Mouse (Mus musculus): ENCODE results near the gene Herc3. TPM values are rescaled to one million over a fixed set of nuclear protein-coding genes. Genes with fewer than 3 reads are reported as not detected.

The Herc3 gene
- polyA plus RNA-seq, 1 experiment: 25.7 TPM

DNA sequence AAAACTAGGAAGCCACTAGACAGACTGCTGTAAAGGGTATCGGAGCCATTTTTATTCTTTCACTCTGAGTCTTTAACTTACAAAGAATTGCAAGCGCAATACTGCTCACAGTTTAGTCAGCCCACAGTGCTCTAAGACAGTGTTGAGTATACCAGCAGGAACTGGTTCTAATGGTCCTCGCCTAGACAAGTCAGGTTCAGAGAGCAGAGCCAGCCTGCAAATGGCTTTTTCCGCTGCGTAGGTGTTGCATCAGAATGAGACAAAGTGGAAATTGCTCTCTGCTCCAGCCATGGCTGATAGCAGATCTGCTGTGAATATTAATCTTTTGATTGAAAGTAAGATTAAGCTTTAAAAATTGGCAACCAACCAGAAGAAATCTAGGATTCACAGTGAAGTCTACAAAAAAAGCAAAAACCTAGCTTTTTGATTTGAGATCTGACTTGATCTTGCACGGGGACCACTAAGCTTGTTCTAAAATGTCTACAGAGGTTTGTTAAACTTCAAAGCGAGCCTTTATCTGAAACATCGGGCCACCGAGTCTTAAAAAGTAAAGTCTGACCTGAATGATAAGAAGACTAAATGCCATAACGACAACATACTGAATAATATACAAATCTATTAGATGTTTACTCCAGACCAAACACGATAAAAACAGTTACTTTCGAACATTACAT is 101.4 kb downstream of the Herc3 start:
- TF ChIP-seq CTCF (IDR thresholded peaks at IDR 0.05; ENCODE audit: low read depth, low read length): no peak
- Histone ChIP-seq H3K4me3 (ENCODE audit: insufficient read depth, low read length) (no peak overlapping the region), H3K4me1 (ENCODE audit: control insufficient read depth, insufficient read depth, low read length) (peaks cover 11% of the 10 kb centered on the region), H3K27ac (ENCODE audit: insufficient read depth, low read depth, low read length) (no peak overlapping the region)

DNA sequence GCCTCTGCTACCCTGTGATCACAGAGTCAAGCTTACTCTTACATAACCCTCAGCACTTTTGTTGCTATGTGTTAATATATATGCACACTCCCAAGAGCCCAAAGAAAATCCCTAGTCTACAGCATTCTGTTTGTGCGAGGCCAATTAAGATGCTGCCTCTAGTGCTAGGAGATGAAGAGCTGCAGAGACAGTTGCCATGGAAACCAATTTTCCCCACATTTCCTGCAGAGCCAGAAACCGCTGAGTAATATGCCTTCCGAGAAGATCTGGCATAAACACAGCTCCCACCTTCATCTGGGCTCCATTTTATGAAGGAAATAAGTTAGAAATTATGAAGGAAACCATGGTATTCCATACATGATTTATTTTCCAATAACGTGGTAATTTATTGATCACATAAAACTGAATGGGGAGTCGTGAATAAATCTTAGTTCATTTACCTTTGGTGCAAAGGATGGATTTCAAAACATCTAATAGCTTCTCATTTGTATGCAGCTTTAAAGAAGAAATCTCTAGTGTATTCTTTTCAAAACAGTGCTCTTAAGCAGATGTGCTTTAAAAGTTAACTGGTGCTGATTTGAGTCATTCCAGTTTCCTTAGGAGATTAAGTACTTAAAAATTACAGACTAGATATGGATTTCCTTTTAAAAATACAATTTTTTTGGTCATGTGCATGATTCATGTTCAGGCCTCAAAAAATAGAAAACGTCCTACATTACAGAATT is 102.1 kb downstream of the Herc3 start:
- Histone ChIP-seq H3K4me1 (ENCODE audit: control insufficient read depth, insufficient read depth, low read length) (peaks cover 10% of the 10 kb centered on the region; the same call in 1 of the 2 replicates), H3K4me3 (ENCODE audit: insufficient read depth, low read length) (no peak overlapping the region), H3K27ac (ENCODE audit: insufficient read depth, low read depth, low read length) (no peak overlapping the region)
- TF ChIP-seq CTCF (IDR thresholded peaks at IDR 0.05; ENCODE audit: low read depth, low read length) (no peak), POLR2A (IDR thresholded peaks at IDR 0.05; ENCODE audit: borderline replicate concordance, low read depth, low read length) (no peak)

DNA sequence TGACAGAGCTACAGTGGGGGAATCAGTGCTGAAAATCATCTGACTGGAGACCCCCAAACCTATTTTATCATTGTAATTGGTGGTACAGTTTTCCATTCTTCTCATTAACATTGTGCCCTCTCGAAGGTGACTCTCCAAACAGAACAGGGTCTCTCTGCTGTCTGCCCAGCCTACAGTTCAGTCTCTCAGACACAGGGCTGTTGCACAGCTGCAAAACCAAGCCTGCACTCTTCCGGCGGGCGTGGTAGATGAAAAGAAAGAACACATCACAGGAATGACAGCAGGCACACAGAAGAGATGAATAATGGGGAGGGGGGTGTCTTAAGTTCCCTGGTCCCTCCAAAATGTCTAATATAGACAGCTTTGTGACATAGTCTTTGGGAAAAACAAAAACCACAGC is 102.9 kb downstream of the Herc3 start:
- no peak overlapping the region for H3K4me3 ChIP-seq (ENCODE audit: insufficient read depth, low read length)
- peaks cover 10% of the 10 kb centered on the region; the same call in 1 of the 2 replicates for H3K4me1 ChIP-seq (ENCODE audit: control insufficient read depth, insufficient read depth, low read length)
- TF ChIP-seq CTCF (IDR thresholded peaks at IDR 0.05; ENCODE audit: low read depth, low read length) (no peak), POLR2A (IDR thresholded peaks at IDR 0.05; ENCODE audit: borderline replicate concordance, low read depth, low read length) (no peak)
- no peak overlapping the region for H3K27ac ChIP-seq (ENCODE audit: insufficient read depth, low read depth, low read length)

DNA sequence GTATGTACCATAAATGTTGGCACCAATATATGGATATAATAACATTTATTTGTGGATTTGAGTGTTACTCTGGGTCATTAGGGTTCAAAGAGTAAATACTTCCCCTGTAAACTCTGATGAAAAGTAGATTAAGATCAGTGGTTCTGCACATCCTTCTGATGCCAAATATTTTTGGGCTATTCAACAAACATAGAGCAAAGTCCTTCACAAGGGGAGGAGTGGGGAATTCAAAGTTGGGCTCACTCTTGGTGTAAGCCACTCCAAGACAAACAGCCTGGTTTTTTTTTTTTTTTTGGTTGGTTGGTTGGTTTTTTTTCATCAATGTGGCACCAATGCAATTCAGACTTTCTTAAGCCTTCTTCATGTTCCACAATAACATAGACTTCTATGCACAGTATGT is 106.5 kb downstream of the Herc3 start:
- H3K4me3 ChIP-seq (ENCODE audit: insufficient read depth, low read length): no peak overlapping the region
- no peak overlapping the region for H3K27ac ChIP-seq (ENCODE audit: insufficient read depth, low read depth, low read length)
- TF ChIP-seq POLR2A (IDR thresholded peaks at IDR 0.05; ENCODE audit: borderline replicate concordance, low read depth, low read length): no peak
- TF ChIP-seq CTCF (IDR thresholded peaks at IDR 0.05; ENCODE audit: low read depth, low read length): no peak
- peaks cover 7% of the 10 kb centered on the region; the same call in 1 of the 2 replicates for H3K4me1 ChIP-seq (ENCODE audit: control insufficient read depth, insufficient read depth, low read length)

DNA sequence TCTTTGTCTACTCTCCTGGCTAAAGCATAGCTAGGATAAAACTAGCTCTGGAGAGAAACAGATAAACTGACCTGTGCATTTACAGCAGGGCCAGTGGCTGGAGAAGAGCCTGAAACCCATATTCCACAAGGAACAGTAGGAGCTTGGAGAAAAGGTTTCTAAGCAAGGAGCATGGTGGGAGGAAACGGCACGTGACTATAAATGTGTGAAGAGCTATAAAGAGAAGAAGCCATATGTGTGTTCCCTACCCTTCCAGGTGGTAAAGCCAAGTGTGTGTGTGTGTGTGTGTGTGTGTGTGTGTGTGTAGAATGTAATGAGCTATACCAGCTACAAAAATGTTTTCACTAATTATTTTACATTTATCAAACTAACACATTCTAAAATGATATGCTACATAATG is 111.0 kb downstream of the Herc3 start:
- Histone ChIP-seq H3K27ac (ENCODE audit: insufficient read depth, low read depth, low read length) (no peak overlapping the region), H3K4me1 (ENCODE audit: control insufficient read depth, insufficient read depth, low read length) (0 out of 2 replicates have a peak, but pooled peaks cover 2% of the 10 kb centered on the region), H3K4me3 (ENCODE audit: insufficient read depth, low read length) (no peak overlapping the region)
- TF ChIP-seq CTCF (IDR thresholded peaks at IDR 0.05; ENCODE audit: low read depth, low read length) (no peak), POLR2A (IDR thresholded peaks at IDR 0.05; ENCODE audit: borderline replicate concordance, low read depth, low read length) (no peak)

DNA sequence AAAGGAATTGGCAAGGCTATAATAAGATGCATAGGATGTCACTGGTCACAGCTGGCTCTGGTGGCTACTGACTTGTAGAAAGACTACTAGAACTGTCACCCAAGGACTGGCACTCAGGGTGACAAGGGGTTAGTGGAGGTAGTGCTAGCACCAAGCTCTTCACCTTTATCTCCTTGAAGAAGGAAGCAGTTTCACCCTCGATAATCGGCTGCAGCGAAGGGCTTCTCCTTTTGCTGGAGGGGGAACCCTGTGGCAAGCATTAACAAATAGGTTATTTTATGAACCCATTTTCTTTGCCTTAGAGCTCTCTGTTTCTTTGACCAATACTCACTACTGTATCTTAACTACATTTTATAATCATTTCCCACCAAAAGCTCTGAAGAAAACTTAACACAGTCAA is 112.7 kb downstream of the Herc3 start:
- H3K4me3 ChIP-seq (ENCODE audit: insufficient read depth, low read length): no peak overlapping the region
- no peaks in the 10 kb centered on the region for H3K4me1 ChIP-seq (ENCODE audit: control insufficient read depth, insufficient read depth, low read length)
- H3K27ac ChIP-seq (ENCODE audit: insufficient read depth, low read depth, low read length): no peak overlapping the region
- TF ChIP-seq POLR2A (IDR thresholded peaks at IDR 0.05; ENCODE audit: borderline replicate concordance, low read depth, low read length): no peak
- no peak for TF ChIP-seq CTCF (IDR thresholded peaks at IDR 0.05; ENCODE audit: low read depth, low read length)

DNA sequence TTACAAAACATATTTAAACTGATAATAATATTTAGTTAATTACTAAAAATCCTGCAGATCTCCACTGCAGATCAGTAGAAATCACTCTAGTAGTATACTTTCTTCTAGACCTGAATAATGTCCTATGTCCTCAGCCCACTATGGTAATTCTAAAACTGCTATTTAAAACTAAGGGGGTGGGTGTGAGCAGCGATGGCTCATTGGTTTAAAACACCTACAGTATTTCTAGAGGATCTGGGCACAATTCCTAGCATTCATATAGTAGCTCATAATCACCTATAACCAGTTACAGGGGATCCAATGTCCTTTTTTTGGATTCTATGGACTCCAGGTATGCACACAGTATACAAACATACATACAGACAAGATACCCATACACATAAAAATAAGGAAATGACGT is 115.0 kb downstream of the Herc3 start:
- no peak overlapping the region for H3K4me3 ChIP-seq (ENCODE audit: insufficient read depth, low read length)
- no peak overlapping the region for H3K27ac ChIP-seq (ENCODE audit: insufficient read depth, low read depth, low read length)
- TF ChIP-seq CTCF (IDR thresholded peaks at IDR 0.05; ENCODE audit: low read depth, low read length) (no peak), POLR2A (IDR thresholded peaks at IDR 0.05; ENCODE audit: borderline replicate concordance, low read depth, low read length) (no peak)
- 0 out of 2 replicates have a peak, but pooled peaks cover 2% of the 10 kb centered on the region for H3K4me1 ChIP-seq (ENCODE audit: control insufficient read depth, insufficient read depth, low read length)

DNA sequence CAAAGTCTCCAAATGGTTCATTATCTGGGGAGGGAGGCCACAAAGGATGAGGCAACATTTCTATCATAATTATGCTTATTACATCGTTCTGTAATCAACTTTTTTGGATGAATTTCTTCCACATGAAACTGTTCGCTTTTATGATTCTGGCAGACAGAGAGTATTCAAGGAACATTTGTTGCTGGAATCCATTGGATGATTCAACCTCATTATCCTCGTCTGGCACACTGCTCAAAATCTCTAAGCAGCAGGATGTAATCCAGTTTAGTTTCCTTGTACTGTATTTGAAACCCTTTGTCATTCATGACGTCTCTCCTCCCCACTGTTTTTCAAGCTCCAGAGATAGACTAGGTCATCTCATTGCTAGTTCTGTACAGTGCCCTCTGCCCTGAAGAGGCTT is 115.6 kb downstream of the Herc3 start:
- peaks cover 5% of the 10 kb centered on the region for H3K4me1 ChIP-seq (ENCODE audit: control insufficient read depth, insufficient read depth, low read length)
- TF ChIP-seq CTCF (IDR thresholded peaks at IDR 0.05; ENCODE audit: low read depth, low read length) (no peak), POLR2A (IDR thresholded peaks at IDR 0.05; ENCODE audit: borderline replicate concordance, low read depth, low read length) (no peak)
- no peak overlapping the region for H3K4me3 ChIP-seq (ENCODE audit: insufficient read depth, low read length)
- H3K27ac ChIP-seq (ENCODE audit: insufficient read depth, low read depth, low read length): no peak overlapping the region

DNA sequence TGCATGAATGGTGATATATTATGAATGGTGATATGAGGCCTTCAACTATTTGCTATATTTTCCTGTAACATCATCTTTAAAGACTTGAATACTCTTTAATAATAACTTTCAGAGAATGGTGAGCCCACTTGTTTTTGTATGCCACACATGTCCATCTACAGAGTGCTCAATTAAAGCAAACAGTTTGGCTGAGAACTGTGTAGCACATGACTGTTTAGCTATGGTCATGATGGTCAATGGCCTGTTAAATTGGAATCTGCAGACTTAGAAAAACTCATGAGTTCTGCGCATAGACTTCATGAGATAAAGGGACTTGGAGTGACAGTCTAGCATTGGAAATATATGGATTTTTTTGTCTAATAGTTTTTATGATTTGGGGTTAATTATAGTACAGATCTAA is 119.1 kb downstream of the Herc3 start:
- H3K4me1 ChIP-seq (ENCODE audit: control insufficient read depth, insufficient read depth, low read length): peaks cover 5% of the 10 kb centered on the region
- H3K4me3 ChIP-seq (ENCODE audit: insufficient read depth, low read length): no peak overlapping the region
- TF ChIP-seq POLR2A (IDR thresholded peaks at IDR 0.05; ENCODE audit: borderline replicate concordance, low read depth, low read length) (no peak), CTCF (IDR thresholded peaks at IDR 0.05; ENCODE audit: low read depth, low read length) (no peak)

More for the DNA sequence above, 119.1 kb downstream of the Herc3 start:
- no peak overlapping the region for H3K27ac ChIP-seq (ENCODE audit: insufficient read depth, low read depth, low read length)

All from bone marrow macrophage, adult 2 months (primary cell).